Mouse (Mus musculus) frontal cortex, adult 2 months (tissue): Measurements from ENCODE around the gene Golga7b. TPM values are rescaled to one million over a fixed set of nuclear protein-coding genes. Genes with fewer than 3 reads are reported as not detected.

Source experiments
- DNase-seq, 2 experiments: peaks; one replicate each; pipeline ENCODE4 v3.0.0; 2022; ENCODE audit warnings: low spot score in 1 of 2; ENCODE audit errors: extremely low spot score in 1 of 2
- polyA plus RNA-seq: library from polyadenylated mRNA; depleted of rRNA; stranded (reverse); fragments of >200 nt; gene quantifications from 2 replicates; pipeline ENCODE4 v1.2.3, GENCODE M21; 2012; rRNA removed

Golga7b gene
- polyA plus RNA-seq, 1 experiment, result 99.6 TPM

DNA sequence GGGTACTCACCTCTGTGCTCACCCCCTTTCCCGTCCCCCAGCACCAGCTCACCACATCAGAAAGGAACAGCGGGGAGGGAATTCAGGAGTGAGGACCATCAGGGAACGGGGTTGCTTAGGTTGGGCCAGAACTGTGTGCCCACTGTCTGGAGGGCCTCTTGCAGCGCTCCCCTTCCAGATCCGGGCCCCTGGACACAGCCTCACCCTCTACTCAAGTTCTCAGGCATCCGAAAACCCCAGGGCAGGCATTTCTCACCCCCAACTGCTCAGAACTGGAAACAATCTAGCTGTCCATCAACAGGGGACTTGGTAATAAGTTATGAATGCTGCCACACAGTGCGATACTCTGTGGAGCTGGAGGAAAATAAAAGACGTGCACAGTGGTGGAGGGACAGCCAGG lies 44.7 kb downstream of the Golga7b start:
- no peak for DNase-seq

DNA sequence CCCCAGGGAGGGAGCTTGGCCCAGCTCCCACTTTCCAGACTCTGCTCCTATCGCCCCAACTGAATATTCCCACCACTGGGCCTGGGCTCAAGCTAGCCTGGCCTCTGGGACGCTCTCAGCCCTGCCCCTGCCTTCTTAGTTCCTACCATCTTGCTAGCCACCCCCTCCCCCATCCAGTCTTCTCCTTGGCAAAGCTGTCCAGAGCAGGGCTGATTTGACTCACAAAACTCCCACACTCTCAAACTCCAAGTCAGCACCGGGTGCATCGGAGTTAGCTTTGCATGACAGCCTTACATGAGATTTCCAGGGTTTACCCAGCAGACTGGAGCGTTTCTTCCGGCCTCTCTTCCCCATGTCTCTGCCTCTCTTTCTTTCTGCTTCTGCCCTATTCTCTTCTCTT lies 45.8 kb downstream of the Golga7b start:
- DNase-seq, result no peak

DNA sequence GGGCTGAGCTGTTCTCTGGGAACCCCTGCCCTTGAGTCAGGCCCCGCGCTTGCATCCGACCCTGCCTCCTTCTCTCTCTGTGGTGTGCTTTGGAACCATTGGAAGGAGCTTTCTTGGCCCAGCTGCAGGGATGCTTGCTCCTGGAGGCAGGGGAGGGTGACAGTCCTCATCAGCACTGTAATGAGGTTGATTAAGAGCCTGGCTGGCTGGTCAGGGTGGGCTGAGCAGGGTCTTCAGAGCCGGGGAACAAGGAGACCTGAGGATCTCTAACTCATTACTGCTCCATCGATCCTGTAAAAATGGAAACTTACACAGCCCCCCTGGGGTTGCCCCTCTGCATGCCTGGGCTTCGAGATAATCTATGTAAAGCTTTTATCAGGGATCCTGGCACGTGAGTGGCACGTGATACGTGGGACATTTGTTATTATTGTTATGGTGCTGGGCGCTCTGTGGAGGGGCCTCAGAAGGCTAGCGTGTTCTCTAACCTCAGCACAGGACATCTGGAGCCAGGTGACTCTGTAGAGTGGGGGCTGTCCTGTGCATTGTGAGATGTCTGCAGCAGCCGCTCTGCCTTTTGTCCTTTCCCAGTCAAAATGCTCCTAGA lies 55.9 kb downstream of the Golga7b start:
- DNase-seq, result no peak

DNA sequence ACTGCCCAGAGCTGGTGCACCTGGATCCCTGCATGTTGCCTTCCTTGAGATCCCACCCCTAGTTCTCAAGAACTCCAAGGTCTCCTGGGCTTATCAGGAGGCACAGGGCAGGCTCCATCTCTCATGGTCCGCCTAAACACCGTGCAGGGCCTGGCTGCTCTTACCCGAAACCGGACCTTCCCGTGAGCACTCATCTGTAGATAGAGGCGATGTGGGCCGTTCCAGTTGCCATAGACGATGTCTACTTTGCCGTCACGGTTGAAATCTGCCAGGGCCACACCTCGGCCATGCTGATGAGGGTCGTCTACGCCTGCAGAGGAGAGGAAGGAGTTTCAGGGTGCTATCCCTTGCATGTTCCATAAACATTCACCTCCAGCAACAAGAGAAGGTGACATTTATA lies 57.1 kb downstream of the Golga7b start:
- DNase-seq, result no peak

DNA sequence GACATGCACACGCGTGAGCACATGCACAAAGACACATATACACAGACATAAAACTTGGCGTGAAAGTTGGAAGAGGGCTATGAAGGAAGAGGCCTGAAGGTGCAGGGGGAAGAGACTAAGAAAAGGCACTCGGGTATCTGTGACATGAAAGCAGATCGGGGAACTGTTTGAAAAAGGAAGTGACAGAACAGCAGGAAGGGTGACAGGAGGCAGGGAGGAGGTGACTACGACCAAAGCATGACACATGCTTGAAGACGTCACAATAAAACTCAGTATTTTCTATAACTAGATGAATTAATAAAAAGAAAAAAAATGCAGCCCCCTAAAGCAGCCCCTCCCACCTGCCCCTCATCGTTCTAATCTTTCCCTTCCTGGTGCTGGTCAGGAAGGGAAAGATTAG lies 58.4 kb downstream of the Golga7b start:
- DNase-seq, result no peak

DNA sequence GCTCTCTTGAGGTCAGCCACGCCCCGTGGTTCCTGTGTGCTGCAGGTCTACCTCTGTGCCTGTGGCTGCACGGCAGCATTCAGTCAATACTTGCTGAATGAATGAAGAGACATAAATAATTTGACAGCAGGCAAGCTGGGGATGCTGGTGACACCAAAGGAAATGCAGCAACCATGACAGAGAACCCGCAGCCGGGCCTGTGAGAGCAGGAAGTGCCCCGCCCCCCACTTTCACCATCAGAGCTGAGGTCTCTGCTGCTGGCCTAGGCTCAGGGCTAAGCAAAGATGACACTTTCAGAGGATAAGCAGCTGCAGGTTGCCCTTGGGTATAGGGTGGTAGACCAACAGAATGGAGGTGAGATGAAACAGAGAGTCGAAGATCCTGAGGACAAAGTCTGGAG lies 58.8 kb downstream of the Golga7b start:
- DNase-seq, result no peak

DNA sequence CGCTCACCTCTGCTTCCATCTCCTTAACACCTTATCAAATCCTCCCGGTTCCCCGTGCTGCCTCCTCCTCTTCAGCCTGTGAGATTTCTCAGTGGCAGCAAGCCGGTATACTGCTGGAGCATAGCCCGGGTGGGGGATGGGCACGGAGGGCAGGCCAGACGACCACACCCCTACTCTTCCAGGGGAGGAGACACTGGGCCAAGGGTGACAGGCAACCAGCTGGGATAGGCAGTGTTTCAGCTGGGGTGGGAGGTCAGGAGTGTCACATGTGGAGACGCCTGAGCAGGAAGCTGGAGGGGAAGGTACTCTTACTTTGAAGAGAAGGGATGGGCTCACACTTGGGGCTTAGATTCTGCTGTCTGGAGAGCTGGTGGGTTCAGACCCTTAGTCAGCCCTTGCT lies 59.6 kb downstream of the Golga7b start:
- no peak for DNase-seq

DNA sequence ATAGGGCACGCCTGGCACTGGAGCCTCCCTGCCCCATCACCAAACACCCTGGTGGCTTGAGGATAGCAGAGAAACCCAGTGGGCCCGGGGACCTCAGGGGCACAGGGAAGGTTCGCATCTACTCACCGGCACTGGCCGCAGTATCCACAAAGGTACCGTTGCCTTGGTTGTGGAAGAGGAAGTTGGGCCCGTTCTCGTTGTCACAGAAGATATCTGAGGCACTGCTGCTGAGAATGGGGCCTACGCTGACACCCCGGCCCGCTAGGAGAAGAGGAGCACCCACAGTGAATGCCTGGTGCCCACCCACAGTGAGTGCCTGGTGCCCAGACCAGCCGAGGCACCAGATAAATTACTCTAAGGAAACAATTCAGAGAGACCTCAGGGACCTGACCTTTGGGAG lies 61.6 kb downstream of the Golga7b start:
- DNase-seq, result no peak

DNA sequence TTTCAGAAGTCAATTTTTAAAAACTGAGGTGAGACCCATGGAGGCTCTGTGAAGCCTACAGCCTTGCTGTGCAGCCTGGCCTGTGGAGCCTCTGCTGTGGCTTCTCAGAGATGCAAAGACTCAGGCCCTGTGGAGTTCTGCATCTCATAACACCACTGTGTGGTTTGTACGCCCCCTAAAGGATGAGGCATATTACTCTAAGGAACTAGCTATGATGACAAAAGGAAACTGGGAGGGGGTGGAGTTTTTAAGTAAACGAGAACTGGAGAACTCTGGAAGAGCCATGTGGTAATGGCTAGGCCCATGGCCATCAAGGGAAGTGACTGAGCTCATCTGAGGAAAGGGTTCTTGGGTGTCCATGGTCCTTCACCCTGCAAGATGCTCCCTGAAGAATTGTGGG lies 64.0 kb downstream of the Golga7b start:
- no peak for DNase-seq

DNA sequence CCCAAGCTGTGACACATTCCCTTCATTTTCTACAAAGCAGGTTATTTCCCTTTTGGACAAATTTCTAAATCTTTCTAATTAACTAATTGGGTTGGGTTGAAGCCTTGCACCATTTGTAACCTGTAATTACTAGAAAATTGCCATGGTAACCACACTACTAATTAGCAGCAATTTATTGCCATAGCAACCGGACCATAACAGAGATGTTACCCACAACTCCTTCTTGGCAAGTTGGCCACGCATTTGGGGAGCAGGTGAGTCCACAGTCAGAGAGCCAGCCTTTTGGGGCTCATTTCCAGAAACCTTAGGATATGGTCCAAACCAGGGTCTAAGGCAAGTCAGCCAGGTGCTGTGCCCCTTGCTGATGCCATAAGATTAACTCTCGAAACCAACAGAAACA lies 64.8 kb downstream of the Golga7b start:
- no peak for DNase-seq

DNA sequence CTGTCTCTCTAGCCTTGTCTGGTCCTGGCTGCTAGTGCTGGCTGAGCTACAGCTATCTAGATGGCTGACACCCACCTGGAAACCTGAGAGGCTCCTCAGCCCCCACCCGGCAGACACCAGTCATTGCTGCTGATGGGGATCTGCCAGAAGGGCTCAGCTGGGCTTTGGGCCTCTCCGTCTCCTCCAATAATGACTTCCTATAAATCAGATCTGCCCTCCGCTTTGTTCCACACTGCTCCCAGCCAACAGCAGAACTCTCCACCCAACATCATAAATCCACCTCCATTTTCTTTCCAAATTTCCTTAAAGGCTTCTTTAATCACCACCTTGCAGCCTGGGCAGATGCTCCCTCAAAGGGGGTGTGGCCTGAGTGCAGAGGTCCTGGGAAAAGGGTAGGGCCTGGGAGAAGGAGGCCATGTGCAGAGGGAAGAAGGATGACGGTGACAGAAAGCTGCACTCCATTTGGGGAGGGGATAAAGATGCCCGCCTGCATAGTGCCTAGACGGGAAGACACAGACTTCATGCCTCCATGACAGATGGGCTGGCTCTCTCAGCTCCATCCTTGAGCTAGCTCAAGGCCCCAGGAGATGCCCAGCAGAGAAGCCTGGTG lies 67.8 kb downstream of the Golga7b start:
- DNase-seq, result no peak

DNA sequence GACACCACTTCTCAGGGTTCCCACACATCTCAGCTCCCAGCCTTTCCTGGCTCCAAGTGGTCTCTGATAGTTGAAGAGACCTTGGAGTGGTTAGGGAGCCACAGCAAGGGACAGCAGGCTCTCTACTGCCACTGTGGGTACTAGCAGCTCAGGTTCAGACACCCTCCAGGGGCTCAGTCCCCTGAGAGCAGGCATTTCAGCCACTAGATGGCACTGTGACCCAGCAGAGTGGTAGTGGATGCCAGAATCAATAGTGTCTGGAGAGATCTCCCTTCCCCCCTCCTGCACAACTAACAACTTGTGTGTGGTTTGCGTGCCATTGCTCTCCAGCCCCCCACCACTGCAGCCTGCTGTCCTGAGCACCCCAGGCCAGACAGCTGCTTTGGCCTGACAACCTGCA lies 68.5 kb downstream of the Golga7b start:
- peak; percentile 78 to 97 for DNase-seq

DNA sequence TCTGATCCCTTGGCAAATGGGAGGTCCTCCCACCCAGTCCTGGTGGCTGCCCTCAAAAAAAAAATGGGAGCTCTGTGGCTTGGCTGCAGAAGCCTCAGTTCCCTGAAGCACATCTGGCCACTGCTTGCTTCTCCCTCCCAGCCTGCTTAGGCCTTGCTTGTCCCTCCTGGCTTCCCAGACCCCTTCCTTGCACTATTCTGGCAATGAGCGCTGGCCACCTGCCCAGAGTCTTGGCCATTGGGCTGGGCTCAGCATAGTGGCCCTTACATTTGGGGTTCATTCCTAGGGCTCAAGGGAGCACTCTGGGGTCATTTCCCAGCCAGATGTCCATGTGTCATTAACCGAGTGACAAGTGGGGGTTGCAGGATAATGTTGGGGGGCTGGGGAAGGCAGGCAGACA lies 69.2 kb downstream of the Golga7b start:
- DNase-seq, result peak in 1 of 2 experiments; percentile 58

DNA sequence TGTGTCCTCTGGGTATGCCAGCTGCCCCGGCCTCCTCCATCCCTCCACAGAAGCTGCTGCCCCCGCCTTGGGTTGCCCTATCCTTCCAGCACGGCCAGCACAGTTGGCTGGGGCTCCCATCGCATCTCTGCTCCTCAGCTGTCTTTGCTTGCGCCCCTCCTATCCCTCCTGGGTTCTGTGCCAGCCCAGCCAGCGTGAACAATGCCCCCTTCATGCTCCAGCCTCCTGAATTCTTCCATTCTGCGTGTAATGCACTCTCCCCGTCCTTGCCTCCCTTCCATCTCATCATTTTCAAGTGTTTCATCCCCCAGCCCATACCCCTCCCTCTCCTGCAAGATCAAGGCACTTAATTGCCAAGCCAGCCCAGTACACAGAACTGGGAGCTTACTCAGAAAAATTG lies 69.6 kb downstream of the Golga7b start:
- DNase-seq, result peak in 1 of 2 experiments; percentile 53

DNA sequence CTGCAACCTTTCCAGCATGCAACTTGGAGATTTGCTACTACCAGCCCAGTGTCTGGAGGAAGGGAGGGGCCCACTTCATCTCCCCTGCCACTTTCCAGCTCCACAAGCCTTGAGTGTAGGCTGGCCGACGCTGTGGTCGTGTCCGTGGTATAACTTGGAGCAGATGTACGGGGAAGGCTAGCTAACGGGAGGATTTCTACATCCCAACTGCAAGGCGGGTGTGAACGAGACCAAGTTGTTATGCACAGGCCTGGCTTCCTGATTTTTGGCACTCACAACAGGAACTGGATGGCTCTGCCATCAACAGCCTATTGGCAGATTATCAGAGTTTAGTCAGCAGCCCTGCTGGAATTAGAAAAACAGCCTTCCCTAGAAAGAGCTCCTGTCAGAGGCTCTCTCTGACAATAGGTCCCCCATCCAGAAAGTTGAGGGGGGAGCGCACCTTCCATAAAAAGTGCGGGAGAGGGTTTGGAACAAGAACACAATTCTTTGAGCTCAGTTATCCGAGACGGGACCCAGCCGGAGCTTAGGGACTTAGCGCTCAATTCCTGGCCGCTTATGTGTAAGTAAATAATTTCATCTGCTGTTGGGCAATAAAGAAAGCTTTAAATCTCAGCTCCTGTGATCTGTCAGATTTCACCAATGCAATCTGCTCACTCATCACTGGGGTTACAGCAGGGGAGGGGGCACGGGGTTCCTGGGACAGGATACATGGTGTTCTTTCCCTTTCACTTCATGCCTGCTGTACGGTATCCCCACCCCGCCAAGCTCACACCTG lies 70.5 kb downstream of the Golga7b start:
- DNase-seq, result peak; percentile 41 to 74

Other genes with a start within 250 kb of the Golga7b start
- 0.16 and 0.55 TPM in 2 replicates for gene Ankrd2, start 211.6 kb upstream of the Golga7b start, polyA plus RNA-seq
- 1.5 and 2.0 TPM in 2 replicates for gene Hoga1, start 202.0 kb upstream of the Golga7b start, polyA plus RNA-seq
- 0.08 and 0.14 TPM in 2 replicates for gene 4933411K16Rik, start 195.3 kb upstream of the Golga7b start, polyA plus RNA-seq
- 87.9 and 94.1 TPM in 2 replicates for gene Morn4, start 161.2 kb upstream of the Golga7b start, polyA plus RNA-seq
- 46.8 and 51.4 TPM in 2 replicates for gene Pi4k2a, start 157.1 kb upstream of the Golga7b start, polyA plus RNA-seq
- 31.3 and 38.3 TPM in 2 replicates for gene Avpi1, start 118.5 kb upstream of the Golga7b start, polyA plus RNA-seq
- 14.4 and 17.2 TPM in 2 replicates for gene Marveld1, start 100.2 kb upstream of the Golga7b start, polyA plus RNA-seq
- gene Zfyve27, start 83.6 kb upstream of the Golga7b start, polyA plus RNA-seq, result 99.8 and 113 TPM in 2 replicates
- gene Sfrp5, start 45.3 kb upstream of the Golga7b start, polyA plus RNA-seq, result 3.6 and 5.9 TPM in 2 replicates
- gene Crtac1, start 184.2 kb downstream of the Golga7b start, polyA plus RNA-seq, result 50.0 and 77.2 TPM in 2 replicates